In the genomic region with DNA sequence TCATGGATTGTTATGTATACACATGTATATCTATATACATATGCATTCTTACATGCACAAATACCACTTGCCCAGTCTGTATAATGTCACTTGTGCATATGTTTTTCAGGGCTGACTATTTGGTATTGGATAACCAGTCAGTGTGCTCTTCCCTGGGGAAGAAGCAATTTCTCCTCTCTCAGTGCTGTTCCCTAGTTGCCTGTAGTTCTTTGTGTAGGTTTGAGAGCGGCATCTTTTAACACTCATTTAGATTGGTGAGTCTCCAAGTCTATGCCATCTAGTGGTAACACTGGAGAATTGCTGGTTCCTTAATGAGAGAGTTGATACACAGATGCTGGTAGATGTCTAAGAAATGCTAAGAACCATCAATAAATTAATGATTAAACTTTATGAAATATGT, we compare ENCODE assay signal across 8 mouse cellular contexts. TPM values are rescaled to one million over a fixed set of nuclear protein-coding genes. Genes with fewer than 3 reads are reported as not detected.
A peak's percentile ranks its signal among the peaks of the same experiment; 100 is the strongest.
DNase-seq lines count a peak whose midpoint lies in the region; ATAC-seq and TF ChIP-seq lines count a peak whose summit lies in the region.

No protein-coding gene starts in this region.

- 0% methylated on average over 1 of the region's 1 CpGs for WGBS in heart, embryonic 12.5 days

- no peak overlapping the region for H3K4me2 ChIP-seq in heart, embryonic 12.5 days

- ATAC-seq in heart, embryonic 12.5 days (ENCODE audit: insufficient number of reproducible peaks, low FRiP score), result no peak

- H3K4me1 ChIP-seq in heart, embryonic 12.5 days (replicated peaks), result no peaks in the 10 kb centered on the region
- no peaks in the 10 kb centered on the region for H3K4me1 ChIP-seq in ES-E14 (ENCODE audit: control insufficient read depth in 2 of 2, insufficient read depth in 2 of 2, low read length in 2 of 2, poor library complexity in 1 of 2)

- H3K36me3 ChIP-seq in heart, embryonic 12.5 days, result no peaks in the 10 kb centered on the region
- H3K36me3 ChIP-seq in ES-E14 (ENCODE audit: control insufficient read depth, insufficient read depth, low read length, poor library complexity, severe bottlenecking), result no peaks in the 10 kb centered on the region

- no peak overlapping the region for H3K9ac ChIP-seq in heart, embryonic 12.5 days
- no peak overlapping the region for H3K9ac ChIP-seq in ES-E14 (ENCODE audit: insufficient read depth, low read depth, low read length, poor library complexity, severe bottlenecking)

- H3K9me3 ChIP-seq in heart, embryonic 12.5 days (replicated peaks), result no peaks in the 10 kb centered on the region
- H3K9me3 ChIP-seq in ES-E14 (ENCODE audit: control insufficient read depth, insufficient read depth, low read depth, low read length), result no peaks in the 10 kb centered on the region

- no peak overlapping the region for H3K4me3 ChIP-seq in heart, embryonic 12.5 days
- no peak overlapping the region for H3K4me3 ChIP-seq in ES-E14 (ENCODE audit: insufficient read depth in 1 of 2, low read depth in 1 of 2, low read length in 2 of 2, poor library complexity in 1 of 2, severe bottlenecking in 1 of 2)

- peak; percentile 3 to 26 for DNase-seq in heart, postnatal 10 days
- no peak for DNase-seq in ES-E14 (ENCODE audit: low read depth, low spot score)
- peak; percentile 79 for DNase-seq in embryo, embryonic 10.5 days (ENCODE audit: low spot score)
- DNase-seq in lung, postnatal 25 days (ENCODE audit: low spot score), result peak; percentile 18
- DNase-seq in thymus, postnatal 10 days (ENCODE audit: low spot score in 2 of 2), result no peak
- no peak for DNase-seq in layer of hippocampus, postnatal 10 days (ENCODE audit: low spot score in 2 of 2)
- no peak for DNase-seq in gastrocnemius, postnatal 36 days

- in situ Hi-C loops in ES-E14 (cut with MboI; ENCODE audit: low sequenced_read_pairs in 2 of 2, unreplicated experiment in 2 of 2), result no loop called here

- H3K27ac ChIP-seq in heart, embryonic 12.5 days (ENCODE audit: poor library complexity, severe bottlenecking), result no peak overlapping the region
- no peak overlapping the region for H3K27ac ChIP-seq in ES-E14 (ENCODE audit: insufficient read depth, low read depth, low read length, poor library complexity, severe bottlenecking)

- intact Hi-C loops in heart, postnatal 10 days (cut with DNase I), result loop anchor here (5.0 kb wide), 2 partner anchors 38 to 307 kb away; no protein-coding TSS in a partner anchor
- intact Hi-C loops in gastrocnemius, postnatal 36 days (cut with DNase I), result loop anchor here (5.0 kb wide), 1 partner anchor 113 kb away; no protein-coding TSS in a partner anchor

- H3K27me3 ChIP-seq in heart, embryonic 12.5 days (replicated peaks), result 0 out of 2 replicates have a peak, but pooled peaks cover 5% of the 10 kb centered on the region

TF ChIP-seq in ES-E14, 5 proteins besides CTCF, POLR2A, EP300 and RAD21:
- TF ChIP-seq ZC3H11A (IDR thresholded peaks at IDR 0.05; ENCODE audit: borderline replicate concordance, low read depth, low read length) (peak; percentile 19; the same call in 1 of the 2 replicates), MAFK (IDR thresholded peaks at IDR 0.05; ENCODE audit: insufficient read depth, low read depth, low read length) (no peak), CHD2 (IDR thresholded peaks at IDR 0.05; ENCODE audit: low read depth, low read length) (no peak), HCFC1 (IDR thresholded peaks at IDR 0.05; ENCODE audit: borderline replicate concordance, insufficient read depth, low read length) (no peak)

RNA-seq across cellular contexts. Expression of a gene that starts 34.7 kb away (rescaled TPM):
- 10 to 100 TPM; 31.0 to 34.4 TPM for total RNA-seq in heart, postnatal 10 days (2021)
- polyA plus RNA-seq in heart, embryonic 12.5 days (2016; fragmentation: Nextera tagmentation; extraction: Ambion mirVana), result 35.1 and 39.1 TPM in 2 replicates
- total RNA-seq in ES-E14 (2012; rRNA removed), result 13.7 and 15.6 TPM in 2 replicates
- 10 to 100 TPM; 30.9 to 35.6 TPM for total RNA-seq in layer of hippocampus, postnatal 10 days (2021)
- 10 to 100 TPM; 15.3 to 17.8 TPM for total RNA-seq in gastrocnemius, postnatal 36 days (2021)

RNA-seq across cellular contexts. Expression of a gene that starts 42.6 kb away (rescaled TPM):
- total RNA-seq in heart, postnatal 10 days (2021), result under 1 TPM; 0.53 to 0.92 TPM
- polyA plus RNA-seq in heart, embryonic 12.5 days (2016; fragmentation: Nextera tagmentation; extraction: Ambion mirVana), result 35.6 and 35.8 TPM in 2 replicates
- total RNA-seq in ES-E14 (2012; rRNA removed), result 0.13 TPM in 1 of 2 replicates, not detected in the other
- 1 to 10 TPM; 2.6 to 2.9 TPM for total RNA-seq in layer of hippocampus, postnatal 10 days (2021)
- under 1 TPM; 0.54 to 0.69 TPM for total RNA-seq in gastrocnemius, postnatal 36 days (2021)

Comparison
In these comparisons a context has a peak if more than half of its experiments do, and no peak if none do; other contexts are left out.
1. DNase-seq: peak in heart, postnatal 10 days (2 of 2), embryo, embryonic 10.5 days (single experiment) and lung, postnatal 25 days (single experiment); none in ES-E14 (single experiment), thymus, postnatal 10 days (0 of 2), layer of hippocampus, postnatal 10 days (0 of 2) and gastrocnemius, postnatal 36 days (0 of 2).